Mouse (Mus musculus): ENCODE measurements around the gene Pdzd4. TPM values are rescaled to one million over a fixed set of nuclear protein-coding genes. Genes with fewer than 3 reads are reported as not detected.
A peak's percentile ranks its signal among the peaks of the same experiment; 100 is the strongest.

Gene Pdzd4
- polyA plus RNA-seq, 1 experiment from 2014 or later = 0.37 TPM

DNA sequence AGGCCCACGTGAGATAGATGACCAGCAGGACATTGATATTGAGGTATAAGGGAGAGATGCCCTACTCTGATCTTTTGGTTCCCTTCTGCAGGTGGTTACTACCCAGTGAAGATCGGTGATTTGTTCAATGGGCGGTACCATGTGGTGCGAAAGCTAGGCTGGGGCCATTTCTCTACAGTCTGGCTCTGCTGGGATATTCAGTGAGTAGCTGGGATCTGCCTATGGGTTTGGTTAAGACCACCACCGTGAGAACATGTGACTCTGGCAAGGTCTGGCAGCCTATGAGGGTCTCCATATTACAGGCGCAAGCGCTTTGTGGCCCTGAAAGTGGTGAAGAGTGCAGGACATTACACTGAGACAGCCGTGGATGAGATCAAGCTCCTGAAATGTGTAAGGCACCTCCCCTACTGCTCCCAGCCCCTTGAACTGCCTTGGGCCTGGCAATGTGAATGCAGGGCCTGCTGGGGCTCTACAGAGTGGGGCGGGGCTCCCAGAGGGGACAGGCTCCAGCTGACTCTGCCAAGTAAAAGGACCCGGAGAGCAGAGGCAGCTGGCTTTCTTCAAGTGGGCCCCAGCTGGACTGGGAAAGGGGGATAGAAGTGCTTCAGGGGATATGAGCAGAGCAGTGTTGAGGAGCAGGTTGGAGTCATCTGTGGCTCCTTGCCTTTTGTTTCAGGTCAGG is 49.8 kb downstream of the Pdzd4 start:
- no peak overlapping the region for H3K4me3 ChIP-seq (replicated peaks; ENCODE audit: low read depth, low read length)
- no peaks in the 10 kb centered on the region for H3K9me3 ChIP-seq (replicated peaks; ENCODE audit: low read length)
- H3K4me1 ChIP-seq (replicated peaks; ENCODE audit: insufficient read depth, low read length) = no peaks in the 10 kb centered on the region
- peak; percentile 63 for DNase-seq (ENCODE audit: low spot score)
- peak; percentile 41; the same call in 1 of the 2 replicates for ATAC-seq (replicated peaks; ENCODE audit: low FRiP score, low read depth)
- peaks cover 4% of the 10 kb centered on the region; the same call in 1 of the 2 replicates for H3K36me3 ChIP-seq (ENCODE audit: insufficient read depth, low read length)
- H3K27ac ChIP-seq = 0 out of 2 replicates have a peak overlapping the region, but pooled peaks have one; percentile 28
- no peaks in the 10 kb centered on the region for H3K27me3 ChIP-seq (ENCODE audit: insufficient read depth, low read length)
- H3K4me2 ChIP-seq (ENCODE audit: low read length) = no peak overlapping the region
- WGBS = 69% methylated on average over 10 of the region's 10 CpGs
- no peak overlapping the region for H3K9ac ChIP-seq (ENCODE audit: low read depth, low read length)
- no peak for TF ChIP-seq CTCF (IDR thresholded peaks at IDR 0.05; ENCODE audit: low read depth)

DNA sequence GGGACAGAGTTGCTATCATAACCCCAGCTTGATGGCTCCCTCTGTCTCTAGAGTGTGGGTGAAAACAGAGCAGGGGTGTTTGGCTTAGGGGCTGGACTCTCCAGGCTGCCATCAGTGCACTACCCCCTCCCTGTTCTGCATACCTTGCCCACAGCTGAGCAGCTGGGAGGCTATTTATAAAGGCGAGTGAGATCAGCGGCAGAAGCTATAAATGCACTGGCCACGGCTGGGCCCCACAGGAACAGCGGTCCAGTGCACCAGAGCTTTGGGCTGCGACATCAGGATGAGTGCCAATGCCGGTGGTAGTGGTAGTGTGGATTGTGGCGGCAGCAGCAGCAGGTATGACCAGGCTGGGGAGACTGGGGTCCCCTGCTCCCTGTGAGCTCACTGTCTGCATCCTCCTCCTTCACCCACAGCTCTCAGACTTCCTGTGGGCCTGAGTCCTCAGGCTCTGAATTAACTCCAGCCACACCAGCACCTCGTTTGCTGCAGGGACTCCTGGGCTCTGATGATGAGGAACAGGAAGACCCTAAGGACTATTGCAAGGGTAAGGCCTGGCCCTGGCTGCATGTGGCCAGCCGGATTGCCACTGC is 50.5 kb downstream of the Pdzd4 start, which contains the start of gene Srpk3:
Gene Srpk3, plus strand, starts transcription at position 238 of the 593 bp plus-strand sequence.
- ATAC-seq (replicated peaks; ENCODE audit: low FRiP score, low read depth) = peak; percentile 50
- no peak within 1 kb of the TSS for H3K4me2 ChIP-seq (ENCODE audit: low read length)
- WGBS = 53% methylated on average over 9 of the region's 9 CpGs
- no peak within 1 kb of the TSS for H3K4me3 ChIP-seq (replicated peaks; ENCODE audit: low read depth, low read length)
- 0 out of 2 replicates have a peak within 1 kb of the TSS, but pooled peaks have one; percentile 28 for H3K27ac ChIP-seq
- no peak within 1 kb of the TSS for H3K9ac ChIP-seq (ENCODE audit: low read depth, low read length)
- DNase-seq (ENCODE audit: low spot score) = peak; percentile 14
- H3K27me3 ChIP-seq (ENCODE audit: insufficient read depth, low read length) = no peaks in the 10 kb centered on the region
- no peaks in the 10 kb centered on the region for H3K9me3 ChIP-seq (replicated peaks; ENCODE audit: low read length)
- TF ChIP-seq CTCF (IDR thresholded peaks at IDR 0.05; ENCODE audit: low read depth) = no peak
- H3K36me3 ChIP-seq (ENCODE audit: insufficient read depth, low read length) = peaks cover 4% of the 10 kb centered on the region; the same call in 1 of the 2 replicates
- no peaks in the 10 kb centered on the region for H3K4me1 ChIP-seq (replicated peaks; ENCODE audit: insufficient read depth, low read length)

DNA sequence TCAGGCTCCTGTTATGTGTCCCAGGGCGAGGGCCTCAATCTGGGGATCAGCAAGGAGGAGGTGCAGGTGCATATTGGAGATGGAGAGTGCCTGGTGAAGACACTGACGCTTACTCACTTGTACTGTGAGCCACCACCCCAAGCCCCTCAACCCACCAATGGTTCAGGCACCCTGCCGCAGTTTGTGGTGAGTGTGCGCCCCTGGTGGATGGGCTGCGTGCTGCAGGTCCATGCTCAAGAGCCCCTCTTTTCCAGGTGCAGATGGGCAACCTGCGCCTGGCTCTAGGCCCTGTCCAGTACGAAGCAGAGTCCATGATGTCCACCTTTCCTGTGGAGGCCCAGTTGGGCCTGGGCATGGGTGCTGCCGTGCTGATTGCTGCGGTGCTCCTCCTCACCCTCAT is 57.5 kb downstream of the Pdzd4 start:
- Histone ChIP-seq H3K9ac (ENCODE audit: low read depth, low read length) (no peak overlapping the region), H3K4me1 (replicated peaks; ENCODE audit: insufficient read depth, low read length) (no peaks in the 10 kb centered on the region), H3K4me2 (ENCODE audit: low read length) (no peak overlapping the region), H3K36me3 (ENCODE audit: insufficient read depth, low read length) (no peaks in the 10 kb centered on the region), H3K4me3 (replicated peaks; ENCODE audit: low read depth, low read length) (no peak overlapping the region), H3K27ac (no peak overlapping the region), H3K27me3 (ENCODE audit: insufficient read depth, low read length) (no peaks in the 10 kb centered on the region), H3K9me3 (replicated peaks; ENCODE audit: low read length) (no peaks in the 10 kb centered on the region)
- TF ChIP-seq CTCF (IDR thresholded peaks at IDR 0.05; ENCODE audit: low read depth) = peak; percentile 63
- WGBS = 67% methylated on average over 9 of the region's 9 CpGs
- ATAC-seq (replicated peaks; ENCODE audit: low FRiP score, low read depth) (no peak), DNase-seq (ENCODE audit: low spot score) (no peak)

DNA sequence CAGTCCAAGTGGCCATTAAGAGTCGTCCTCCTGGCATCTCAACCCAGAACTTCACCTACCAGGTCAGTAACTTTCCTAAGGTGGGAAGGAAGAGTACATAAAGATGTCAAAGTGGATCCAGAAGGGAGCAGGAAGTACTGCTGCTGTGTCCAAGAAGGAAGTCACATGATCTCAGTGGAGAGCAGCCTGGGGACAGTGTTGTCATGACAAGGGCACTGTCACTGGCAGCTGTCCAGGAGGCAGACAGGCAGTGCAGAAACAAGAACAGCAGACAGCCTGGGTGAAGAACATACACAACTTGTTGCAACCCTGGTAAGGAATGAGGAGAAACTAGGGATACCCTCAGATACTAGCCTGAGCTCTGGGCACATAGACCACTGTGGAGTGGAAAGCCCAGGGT is 59.5 kb downstream of the Pdzd4 start:
- TF ChIP-seq CTCF (IDR thresholded peaks at IDR 0.05; ENCODE audit: low read depth) = no peak
- WGBS = 43% methylated on average over 1 of the region's 1 CpGs
- Histone ChIP-seq H3K4me3 (replicated peaks; ENCODE audit: low read depth, low read length) (no peak overlapping the region), H3K9me3 (replicated peaks; ENCODE audit: low read length) (no peaks in the 10 kb centered on the region), H3K4me2 (ENCODE audit: low read length) (no peak overlapping the region), H3K9ac (ENCODE audit: low read depth, low read length) (no peak overlapping the region), H3K4me1 (replicated peaks; ENCODE audit: insufficient read depth, low read length) (no peaks in the 10 kb centered on the region), H3K36me3 (ENCODE audit: insufficient read depth, low read length) (no peaks in the 10 kb centered on the region), H3K27me3 (ENCODE audit: insufficient read depth, low read length) (no peaks in the 10 kb centered on the region), H3K27ac (no peak overlapping the region)
- ATAC-seq (replicated peaks; ENCODE audit: low FRiP score, low read depth) (no peak), DNase-seq (ENCODE audit: low spot score) (peak; percentile 57)

DNA sequence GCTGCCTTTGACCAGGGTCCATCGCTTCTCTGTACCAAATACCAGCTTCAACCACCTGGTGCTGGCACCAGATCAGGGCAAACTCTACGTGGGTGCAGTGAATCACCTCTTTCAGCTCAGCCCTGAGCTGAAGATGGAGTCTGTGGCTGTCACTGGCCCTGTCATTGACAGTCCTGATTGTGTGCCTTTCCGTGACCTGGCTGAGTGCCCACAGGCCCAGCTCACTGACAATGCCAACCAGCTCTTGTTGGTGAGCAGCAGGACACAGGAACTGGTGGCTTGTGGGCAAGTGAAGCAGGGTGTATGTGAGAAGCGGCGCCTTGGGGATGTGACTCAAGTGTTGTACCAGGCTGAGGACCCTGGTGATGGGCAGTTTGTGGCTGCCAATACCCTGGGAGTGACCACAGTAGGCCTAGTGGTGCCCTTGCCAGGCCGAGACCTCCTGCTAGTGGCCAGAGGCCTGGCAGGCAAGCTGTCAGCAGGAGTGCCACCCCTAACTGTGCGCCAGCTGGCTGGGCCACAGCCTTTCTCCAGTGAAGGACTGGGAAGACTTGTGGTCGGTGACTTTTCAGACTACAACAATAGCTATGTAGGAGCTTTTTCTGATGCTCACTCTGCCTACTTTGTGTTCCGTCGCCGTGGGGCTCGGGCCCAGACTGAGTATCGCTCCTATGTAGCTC is 66.0 kb downstream of the Pdzd4 start:
- Histone ChIP-seq H3K4me2 (ENCODE audit: low read length) (no peak overlapping the region), H3K27me3 (ENCODE audit: insufficient read depth, low read length) (no peaks in the 10 kb centered on the region), H3K9me3 (replicated peaks; ENCODE audit: low read length) (no peaks in the 10 kb centered on the region), H3K4me3 (replicated peaks; ENCODE audit: low read depth, low read length) (no peak overlapping the region), H3K9ac (ENCODE audit: low read depth, low read length) (no peak overlapping the region), H3K27ac (no peak overlapping the region), H3K4me1 (replicated peaks; ENCODE audit: insufficient read depth, low read length) (no peaks in the 10 kb centered on the region), H3K36me3 (ENCODE audit: insufficient read depth, low read length) (no peaks in the 10 kb centered on the region)
- DNase-seq (ENCODE audit: low spot score) = no peak
- WGBS = 85% methylated on average over 13 of the region's 13 CpGs
- no peak for ATAC-seq (replicated peaks; ENCODE audit: low FRiP score, low read depth)
- TF ChIP-seq CTCF (IDR thresholded peaks at IDR 0.05; ENCODE audit: low read depth) = no peak

DNA sequence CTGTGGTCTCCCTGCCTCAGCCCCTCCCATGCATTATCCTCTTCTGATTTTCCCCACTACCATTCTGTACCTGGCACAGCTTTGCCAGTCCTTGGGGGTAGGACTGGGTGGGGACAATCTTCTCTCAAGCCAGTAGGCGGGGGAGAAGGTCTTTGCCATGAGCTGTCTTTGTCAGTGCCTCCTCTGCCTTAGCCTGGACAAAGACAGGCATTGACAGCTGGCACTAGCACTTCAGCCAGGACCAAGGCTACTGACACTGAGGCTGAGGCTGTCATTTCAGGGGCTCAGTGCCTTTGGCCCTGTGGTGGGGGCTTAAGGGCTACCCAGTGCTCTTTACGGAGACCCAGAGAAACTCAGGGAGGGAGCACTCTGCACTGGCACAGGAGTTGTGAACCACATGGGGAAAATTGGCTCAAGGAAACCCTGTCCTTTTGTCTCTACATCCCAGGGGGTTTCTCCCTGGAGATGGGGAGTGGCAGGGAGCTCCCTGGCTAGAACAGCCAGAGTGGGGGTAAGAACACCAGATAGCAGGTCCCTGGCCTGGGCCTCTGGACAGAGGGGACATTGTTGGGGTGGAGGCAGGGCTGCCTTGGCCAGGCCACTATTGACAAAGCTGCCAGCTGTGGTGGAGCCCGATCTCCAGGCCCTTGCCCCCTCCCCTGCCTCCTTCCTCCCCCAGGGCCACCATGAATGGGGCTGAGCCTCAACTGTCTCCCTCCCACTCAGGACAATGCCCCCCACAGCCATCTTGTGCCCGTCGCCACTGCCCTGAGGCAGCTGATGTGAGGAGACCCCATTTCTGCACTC is 68.2 kb downstream of the Pdzd4 start, which contains the start of gene Plxnb3:
Gene Plxnb3, plus strand, starts transcription at position 757 of the 807 bp plus-strand sequence.
- H3K9ac ChIP-seq (ENCODE audit: low read depth, low read length) = no peak within 1 kb of the TSS
- no peaks in the 10 kb centered on the region for H3K9me3 ChIP-seq (replicated peaks; ENCODE audit: low read length)
- H3K27ac ChIP-seq = no peak within 1 kb of the TSS
- no peak for ATAC-seq (replicated peaks; ENCODE audit: low FRiP score, low read depth)
- H3K27me3 ChIP-seq (ENCODE audit: insufficient read depth, low read length) = no peaks in the 10 kb centered on the region
- TF ChIP-seq CTCF (IDR thresholded peaks at IDR 0.05; ENCODE audit: low read depth) = no peak
- no peak within 1 kb of the TSS for H3K4me3 ChIP-seq (replicated peaks; ENCODE audit: low read depth, low read length)
- no peak for DNase-seq (ENCODE audit: low spot score)
- H3K36me3 ChIP-seq (ENCODE audit: insufficient read depth, low read length) = no peaks in the 10 kb centered on the region
- no peaks in the 10 kb centered on the region for H3K4me1 ChIP-seq (replicated peaks; ENCODE audit: insufficient read depth, low read length)
- 68% methylated on average over 5 of the region's 5 CpGs for WGBS
- no peak within 1 kb of the TSS for H3K4me2 ChIP-seq (ENCODE audit: low read length)

All from kidney, postnatal 0 days (tissue).